Mouse (Mus musculus) effector memory CD4-positive, alpha-beta T cell, adult 7 months (primary cell): ENCODE results near the gene Pgf. TPM values are rescaled to one million over a fixed set of nuclear protein-coding genes. Genes with fewer than 3 reads are reported as not detected.

Experiments
- polyA plus RNA-seq: library from polyadenylated mRNA; unstranded; fragments of 100-300 nt; shearing (Covaris generic); gene quantifications from one replicate; pipeline ENCODE4 v1.2.1, GENCODE M21; 2017

Gene Pgf
- polyA plus RNA-seq: not detected

GRCm38 (mm10) chr12:85177740-85178239, at the start of gene Pgf:
Gene Pgf (minus strand): TSS chr12:85177790.

GRCm38 (mm10) chr12:85219236-85219904, 41.8 kb upstream of the Pgf start, which contains the start of gene Eif2b2:
Gene Eif2b2 (plus strand): TSS chr12:85219481.

GRCm38 (mm10) chr12:85151002-85151774, 26.4 kb downstream of the Pgf start, which contains the start of gene Rps6kl1:
Gene Rps6kl1 (minus strand): TSS chr12:85151264.

Other genes starting within 250 kb of the Pgf start
- gene Fcf1, start 206.9 kb downstream of the Pgf start, polyA plus RNA-seq: 112 TPM
- gene Arel1, start 206.9 kb downstream of the Pgf start, polyA plus RNA-seq: 17.0 TPM
- gene Ylpm1, start 181.5 kb downstream of the Pgf start, polyA plus RNA-seq: 24.0 TPM
- 5.3 TPM for gene Prox2, start 67.0 kb downstream of the Pgf start, polyA plus RNA-seq
- gene Dlst, start 67.0 kb downstream of the Pgf start, polyA plus RNA-seq: 91.3 TPM
- 0.76 TPM for gene Rps6kl1, start 26.5 kb downstream of the Pgf start, polyA plus RNA-seq
- gene Eif2b2, start 41.7 kb upstream of the Pgf start, polyA plus RNA-seq: 78.2 TPM
- gene Mlh3, start 92.8 kb upstream of the Pgf start, polyA plus RNA-seq: 3.5 TPM
- 21.4 TPM for gene Acyp1, start 110.6 kb upstream of the Pgf start, polyA plus RNA-seq
- gene Zc2hc1c, start 110.8 kb upstream of the Pgf start, polyA plus RNA-seq: 0.13 TPM
- 22.8 TPM for gene Nek9, start 161.6 kb upstream of the Pgf start, polyA plus RNA-seq
- 202 TPM for gene Tmed10, start 197.1 kb upstream of the Pgf start, polyA plus RNA-seq